Mouse (Mus musculus) liver, adult 2 months (tissue): ENCODE measurements around the gene Kmt5b. TPM values are rescaled to one million over a fixed set of nuclear protein-coding genes. Genes with fewer than 3 reads are reported as not detected.

Experiments
- DNase-seq: peaks from one replicate; pipeline ENCODE4 v3.0.0-alpha.2; 2011; ENCODE audit warnings: low read depth, low spot score; ENCODE audit errors: extremely low read depth
- H3K27ac ChIP-seq: fragments of 200-500 bp; replicated peaks from 2 replicates; pipeline ENCODE4 v1.5.1; 2012; ENCODE audit warnings: low read depth, mild to moderate bottlenecking, control low read depth, inconsistent platforms, low read length; ENCODE audit not compliant: insufficient read depth
- H3K27me3 ChIP-seq: fragments of 200-500 bp; 2 replicates; pipeline ENCODE4 v1.6.1; 2012; ENCODE audit warnings: mild to moderate bottlenecking, moderate library complexity, low read length, inconsistent platforms; ENCODE audit not compliant: control insufficient read depth, insufficient read depth
- H3K36me3 ChIP-seq: fragments of 200-500 bp; 2 replicates; pipeline ENCODE4 v1.6.1; 2012; ENCODE audit warnings: low read length, inconsistent platforms; ENCODE audit not compliant: control insufficient read depth, insufficient read depth
- H3K4me1 ChIP-seq: fragments of 200-500 bp; 2 replicates; pipeline ENCODE4 v1.6.1; 2011; ENCODE audit warnings: low read length; ENCODE audit not compliant: control insufficient read depth, insufficient read depth
- H3K4me3 ChIP-seq: fragments of 200-500 bp; 2 replicates; pipeline ENCODE4 v1.5.1; 2011; ENCODE audit warnings: low read depth, mild to moderate bottlenecking, control low read depth, low read length, moderate library complexity; ENCODE audit not compliant: insufficient read depth
- H3K79me2 ChIP-seq: fragments of 200-500 bp; 2 replicates; pipeline ENCODE4 v1.6.1; 2012; ENCODE audit warnings: inconsistent platforms, mild to moderate bottlenecking, low read length, moderate library complexity; ENCODE audit not compliant: control insufficient read depth, insufficient read depth
- H3K9ac ChIP-seq: fragments of 200-500 bp; 2 replicates; pipeline ENCODE4 v1.6.1; 2012; ENCODE audit warnings: low read depth, mild to moderate bottlenecking, control low read depth, inconsistent platforms, low read length
- CTCF ChIP-seq: fragments of 200-500 bp; IDR thresholded peaks from 2 replicates; pipeline ENCODE4 v1.5.1; 2011; ENCODE audit warnings: low read depth, low read length, control low read depth
- POLR2A ChIP-seq: fragments of 200-500 bp; IDR thresholded peaks from 2 replicates; pipeline ENCODE4 v1.6.1; 2011; ENCODE audit warnings: low read length, control low read depth; ENCODE audit not compliant: insufficient read depth; ENCODE audit errors: extremely low read depth
- WGBS: fragments of 180-500 bp; shearing (Covaris S2); methylation state at CpG from one replicate; pipeline ENCODE4 v1.1.7; 2018; 5-methylcytosine and 5-hydroxymethylcytosine counted together
- polyA plus RNA-seq: library from polyadenylated mRNA; depleted of rRNA; stranded (reverse); fragments of >200 nt; gene quantifications from 2 replicates; pipeline ENCODE4 v1.2.3, GENCODE M21; 2012
- total RNA-seq: library from RNA; depleted of rRNA; stranded (reverse); fragments of >200 nt; gene quantifications from 2 replicates; pipeline ENCODE4 v1.2.3, GENCODE M21; 2014

The Kmt5b gene
- total and polyA plus RNA-seq, 2 experiments = 6.7 to 30.4 TPM

DNA sequence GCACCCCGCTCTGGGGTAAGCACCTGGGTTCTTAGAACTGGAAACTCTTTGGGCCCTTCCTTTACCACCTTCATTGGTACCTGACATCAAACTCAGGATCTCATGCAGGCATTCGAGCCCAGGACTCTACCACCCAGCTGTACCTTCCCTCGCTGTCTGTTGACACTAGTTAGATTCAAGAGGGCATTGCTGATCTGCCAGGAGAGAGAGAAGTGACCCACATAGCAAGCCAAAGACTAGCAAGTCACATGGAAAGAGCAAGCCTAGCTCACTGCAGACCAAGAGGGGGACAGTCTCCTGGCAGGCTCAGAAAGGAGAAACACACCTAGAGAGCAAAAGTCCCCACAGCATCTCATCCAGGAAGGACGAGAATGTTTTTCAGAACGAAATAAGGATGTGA lies 73.5 kb downstream of the Kmt5b start:
- peaks cover 10% of the 10 kb centered on the region for H3K4me1 ChIP-seq
- no peaks in the 10 kb centered on the region for H3K36me3 ChIP-seq
- H3K79me2 ChIP-seq = no peaks in the 10 kb centered on the region; the same call in 1 of the 2 replicates
- WGBS = 58% methylated on average over 5 of the region's 5 CpGs
- H3K4me3 ChIP-seq = no peak overlapping the region
- TF ChIP-seq CTCF (no peak), POLR2A (no peak)
- H3K27me3 ChIP-seq = no peaks in the 10 kb centered on the region
- H3K27ac ChIP-seq = no peak overlapping the region
- DNase-seq = peak; percentile 85
- no peak overlapping the region for H3K9ac ChIP-seq

DNA sequence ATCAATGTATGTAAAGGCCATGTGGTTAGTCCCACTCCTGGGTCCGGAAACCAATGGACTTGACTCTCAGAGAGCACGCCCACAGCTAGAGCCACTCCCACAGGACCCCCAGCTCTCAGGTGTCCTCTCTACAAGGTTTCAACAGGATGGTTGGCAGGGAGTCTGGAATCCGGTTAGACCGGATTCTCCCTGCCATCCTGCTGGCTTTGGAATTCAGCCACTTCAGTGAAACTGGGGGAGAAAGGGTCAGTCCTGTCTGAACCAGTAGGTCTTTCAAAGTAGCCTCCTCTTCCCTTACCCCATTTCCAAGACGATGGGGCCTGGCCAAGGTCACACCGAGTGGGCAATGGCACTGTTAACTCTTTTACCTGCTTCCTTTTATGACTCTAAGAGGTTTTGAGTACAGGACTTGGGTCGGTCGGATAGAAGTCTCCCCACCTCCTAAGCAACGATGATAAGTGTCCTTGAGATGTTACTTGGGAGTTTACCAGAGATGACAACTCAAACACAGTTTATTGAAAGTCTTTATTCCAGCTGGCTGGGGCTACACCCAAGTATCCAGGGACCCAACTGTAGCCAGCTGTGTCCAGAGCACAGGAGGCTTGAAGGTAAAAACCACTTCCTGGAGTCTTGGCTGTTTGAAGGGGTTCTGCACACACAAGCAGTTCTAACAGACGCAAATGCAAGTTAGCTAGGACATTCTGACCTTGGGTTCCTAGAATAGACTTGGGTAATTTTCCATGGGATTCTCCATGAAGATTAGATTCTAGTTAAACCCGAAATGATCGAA lies 75.3 kb downstream of the Kmt5b start:
- Histone ChIP-seq H3K79me2 (no peaks in the 10 kb centered on the region; the same call in 1 of the 2 replicates), H3K4me3 (no peak overlapping the region), H3K4me1 (peaks cover 22% of the 10 kb centered on the region), H3K36me3 (no peaks in the 10 kb centered on the region), H3K27me3 (no peaks in the 10 kb centered on the region), H3K9ac (no peak overlapping the region), H3K27ac (no peak overlapping the region)
- no peak for TF ChIP-seq POLR2A
- no peak for TF ChIP-seq CTCF
- no peak for DNase-seq
- WGBS = 73% methylated on average over 12 of the region's 12 CpGs

DNA sequence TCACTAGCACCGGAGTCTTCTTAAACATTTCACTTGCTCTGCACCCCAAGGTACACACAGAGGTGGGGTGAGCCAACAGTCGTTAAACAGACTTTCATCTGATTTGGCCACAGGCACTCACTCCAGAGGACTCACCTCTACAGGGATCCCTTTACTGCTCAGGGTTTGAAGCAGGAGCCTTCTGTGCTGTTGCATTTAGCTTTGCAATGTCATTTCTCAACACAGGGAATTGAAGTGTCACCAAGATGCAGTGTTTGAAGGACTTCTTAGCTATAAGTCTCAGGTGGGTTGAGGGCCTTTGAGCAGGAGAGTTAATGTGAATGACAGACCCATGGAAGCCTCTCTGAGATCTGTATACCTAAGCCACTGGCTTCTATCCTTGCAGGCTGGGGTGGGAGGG lies 76.4 kb downstream of the Kmt5b start:
- no peaks in the 10 kb centered on the region; the same call in 1 of the 2 replicates for H3K79me2 ChIP-seq
- no peak for TF ChIP-seq CTCF
- no peak for TF ChIP-seq POLR2A
- no peak overlapping the region for H3K27ac ChIP-seq
- no peak overlapping the region for H3K9ac ChIP-seq
- peaks cover 25% of the 10 kb centered on the region for H3K4me1 ChIP-seq
- no peak overlapping the region for H3K4me3 ChIP-seq
- DNase-seq = no peak
- no peaks in the 10 kb centered on the region for H3K27me3 ChIP-seq
- WGBS = 60% methylated on average over 2 of the region's 2 CpGs
- no peaks in the 10 kb centered on the region for H3K36me3 ChIP-seq

DNA sequence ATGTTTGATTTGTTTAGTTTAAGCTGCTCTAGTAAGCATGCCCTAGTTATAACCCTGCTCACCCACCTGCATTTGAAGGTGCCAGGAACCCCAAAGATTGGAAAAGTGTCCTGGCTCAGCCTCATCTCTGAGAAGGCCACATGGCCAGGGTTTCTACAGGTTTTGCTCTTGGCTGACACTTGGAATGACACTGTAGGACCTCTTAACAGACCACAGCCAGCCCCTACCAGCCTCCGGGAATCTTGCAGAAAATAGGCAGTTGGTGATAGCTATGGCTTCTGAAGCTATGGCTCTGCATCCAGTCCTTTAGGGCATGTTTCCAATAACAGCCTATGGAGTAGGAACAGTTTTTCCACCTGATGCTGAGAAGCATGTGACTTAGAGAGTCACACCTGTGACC lies 77.6 kb downstream of the Kmt5b start:
- no peak for TF ChIP-seq CTCF
- no peaks in the 10 kb centered on the region for H3K36me3 ChIP-seq
- peaks cover 29% of the 10 kb centered on the region for H3K4me1 ChIP-seq
- DNase-seq = no peak
- H3K79me2 ChIP-seq = no peaks in the 10 kb centered on the region; the same call in 1 of the 2 replicates
- no peak overlapping the region for H3K27ac ChIP-seq
- whole genome bisulfite sequencing = 97% methylated on average over 1 of the region's 1 CpGs
- H3K9ac ChIP-seq = no peak overlapping the region
- H3K27me3 ChIP-seq = no peaks in the 10 kb centered on the region
- H3K4me3 ChIP-seq = no peak overlapping the region

DNA sequence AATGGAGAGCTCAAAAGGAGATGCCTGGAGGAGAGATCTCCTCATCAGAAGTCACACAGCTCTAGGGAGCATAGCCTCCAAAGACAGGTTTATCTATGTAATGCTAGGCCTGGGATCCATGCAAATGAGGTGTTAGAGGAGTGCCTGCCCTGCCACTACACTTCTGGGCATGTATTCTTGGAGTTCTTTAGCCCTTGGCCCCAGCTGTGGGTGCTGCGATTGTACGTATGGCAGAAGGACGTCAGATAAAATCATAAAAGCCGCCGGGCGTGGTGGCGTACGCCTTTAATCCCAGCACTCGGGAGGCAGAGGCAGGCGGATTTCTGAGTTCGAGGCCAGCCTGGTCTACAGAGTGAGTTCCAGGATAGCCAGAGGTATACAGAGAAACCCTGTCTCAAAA lies 78.1 kb downstream of the Kmt5b start:
- TF ChIP-seq POLR2A (no peak), CTCF (no peak)
- WGBS = 87% methylated on average over 11 of the region's 11 CpGs
- Histone ChIP-seq H3K9ac (no peak overlapping the region), H3K4me1 (peaks cover 29% of the 10 kb centered on the region), H3K4me3 (no peak overlapping the region), H3K79me2 (no peaks in the 10 kb centered on the region; the same call in 1 of the 2 replicates), H3K27ac (no peak overlapping the region), H3K36me3 (no peaks in the 10 kb centered on the region), H3K27me3 (no peaks in the 10 kb centered on the region)
- DNase-seq = no peak

DNA sequence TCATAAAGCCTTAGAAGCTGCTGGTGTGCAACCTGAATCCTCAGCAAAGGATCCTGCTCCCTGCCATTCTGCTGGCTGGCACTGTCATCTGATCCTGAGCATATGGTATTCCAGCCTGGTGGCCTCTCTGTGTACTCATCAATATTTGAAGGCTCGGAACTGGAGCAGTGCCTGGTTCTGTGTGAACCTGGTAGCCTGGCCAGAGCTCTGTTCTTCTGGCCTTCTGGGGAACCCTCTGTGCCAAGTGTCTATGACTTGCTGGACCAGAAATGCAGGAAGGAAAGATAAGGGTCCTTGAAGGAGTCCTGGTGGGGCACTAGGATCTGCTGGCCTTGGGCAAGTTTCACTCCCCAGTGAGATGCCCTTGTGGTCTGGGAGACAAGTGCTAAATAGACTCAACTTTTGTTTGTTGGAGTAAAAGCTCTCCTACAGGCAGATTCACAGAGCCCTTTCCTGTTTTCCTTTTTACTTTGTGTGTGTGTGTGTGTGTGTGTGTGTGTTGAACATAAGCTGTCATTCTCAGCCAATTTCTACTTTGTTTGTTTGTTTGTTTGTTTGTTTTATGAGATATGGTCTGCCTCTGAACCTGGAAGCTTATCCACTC lies 78.7 kb downstream of the Kmt5b start:
- no peak overlapping the region for H3K27ac ChIP-seq
- peaks cover 26% of the 10 kb centered on the region for H3K4me1 ChIP-seq
- H3K79me2 ChIP-seq = no peaks in the 10 kb centered on the region; the same call in 1 of the 2 replicates
- H3K9ac ChIP-seq = no peak overlapping the region
- no peaks in the 10 kb centered on the region for H3K27me3 ChIP-seq
- peak; percentile 93 for DNase-seq
- H3K4me3 ChIP-seq = no peak overlapping the region
- WGBS = 37% methylated on average over 1 of the region's 1 CpGs
- TF ChIP-seq POLR2A (no peak), CTCF (no peak)
- no peaks in the 10 kb centered on the region for H3K36me3 ChIP-seq
